Mouse (Mus musculus): ENCODE results near the gene Ccnb1ip1. TPM values are rescaled to one million over a fixed set of nuclear protein-coding genes. Genes with fewer than 3 reads are reported as not detected.
"Not testable (repeated sequence)": the region's sequence is repeated elsewhere in the genome, so short reads cannot be mapped to it uniquely, and the experiment has no call there.

Ccnb1ip1 gene
- polyA plus RNA-seq (2015; fragmentation: Nextera tagmentation; extraction: Ambion mirVana), result not detected in 2 replicates

- Histone ChIP-seq H3K4me3 (peak within 1 kb of the TSS; percentile 54), H3K4me1 (peaks cover 7% of the 10 kb centered on the region; the same call in 1 of the 2 replicates), H3K9ac (peak within 1 kb of the TSS; percentile 76), H3K27me3 (no peaks in the 10 kb centered on the region), H3K9me3 (replicated peaks) (no peaks in the 10 kb centered on the region), H3K36me3 (ENCODE audit: poor library complexity, severe bottlenecking) (peaks cover 18% of the 10 kb centered on the region), H3K4me2 (peak within 1 kb of the TSS; percentile 64), H3K27ac (peak within 1 kb of the TSS; percentile 92)
- peak; percentile 98 for ATAC-seq
- under 1% methylated on average over 42 of the region's 42 CpGs for WGBS
These were observed at the start of gene Ccnb1ip1, which contains the start of gene Parp2 for GRCm38 (mm10) chr14:50807487-50808072. Ccnb1ip1 (minus strand) TSS chr14:50807732. Parp2 (plus strand) TSS chr14:50807841.

DNA sequence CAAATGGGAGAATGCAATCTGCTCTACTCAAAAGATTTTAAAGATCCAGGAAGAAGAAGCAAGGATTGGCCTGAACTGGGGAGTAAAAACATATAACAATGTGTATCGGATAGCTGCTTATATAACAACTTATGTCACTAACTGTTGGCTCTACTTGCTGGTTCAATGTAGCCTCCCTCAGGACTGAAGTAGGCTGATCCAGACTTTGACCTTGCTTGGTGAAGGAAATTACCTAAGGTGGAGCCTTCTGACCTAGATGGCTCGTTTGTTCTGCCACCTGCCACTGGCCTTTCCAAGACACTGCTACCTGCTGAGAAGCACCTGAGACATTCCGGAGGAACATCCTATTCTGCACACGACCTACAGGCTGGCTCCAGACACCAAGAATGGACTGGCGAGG is 48.3 kb upstream of the Ccnb1ip1 start:
- H3K9me3 ChIP-seq (replicated peaks), result no peaks in the 10 kb centered on the region
- no peak overlapping the region for H3K9ac ChIP-seq
- H3K27me3 ChIP-seq, result no peaks in the 10 kb centered on the region
- WGBS, result 86% methylated on average over 5 of the region's 5 CpGs
- H3K4me2 ChIP-seq, result no peak overlapping the region
- 0 out of 2 replicates have a peak, but pooled peaks cover 4% of the 10 kb centered on the region for H3K36me3 ChIP-seq (ENCODE audit: poor library complexity, severe bottlenecking)
- no peaks in the 10 kb centered on the region for H3K4me1 ChIP-seq
- ATAC-seq, result no peak
- no peak overlapping the region for H3K27ac ChIP-seq
- H3K4me3 ChIP-seq, result no peak overlapping the region

GRCm38 (mm10) chr14:50837236-50837635 is 29.7 kb upstream of the Ccnb1ip1 start:
- Histone ChIP-seq H3K4me3 (no peak overlapping the region), H3K36me3 (ENCODE audit: poor library complexity, severe bottlenecking) (no peaks in the 10 kb centered on the region), H3K9ac (no peak overlapping the region), H3K4me1 (no peaks in the 10 kb centered on the region), H3K4me2 (no peak overlapping the region), H3K9me3 (replicated peaks) (no peaks in the 10 kb centered on the region), H3K27me3 (no peaks in the 10 kb centered on the region), H3K27ac (no peak overlapping the region)
- ATAC-seq, result no peak
- 68% methylated on average over 6 of the region's 6 CpGs for WGBS

- Histone ChIP-seq H3K4me3 (no peak overlapping the region), H3K9ac (no peak overlapping the region), H3K27me3 (no peaks in the 10 kb centered on the region), H3K4me2 (no peak overlapping the region), H3K4me1 (no peaks in the 10 kb centered on the region), H3K36me3 (ENCODE audit: poor library complexity, severe bottlenecking) (no peaks in the 10 kb centered on the region), H3K9me3 (replicated peaks) (no peaks in the 10 kb centered on the region), H3K27ac (no peak overlapping the region)
- no peak for ATAC-seq
- WGBS, result 68% methylated on average over 2 of the region's 2 CpGs
These were observed 26.9 kb upstream of the Ccnb1ip1 start for GRCm38 (mm10) chr14:50834435-50834834.

- Histone ChIP-seq H3K9ac (no peak overlapping the region), H3K27ac (no peak overlapping the region), H3K4me3 (no peak overlapping the region), H3K36me3 (ENCODE audit: poor library complexity, severe bottlenecking) (no peaks in the 10 kb centered on the region), H3K4me2 (no peak overlapping the region), H3K27me3 (no peaks in the 10 kb centered on the region), H3K9me3 (replicated peaks) (no peaks in the 10 kb centered on the region), H3K4me1 (no peaks in the 10 kb centered on the region)
- WGBS, result 80% methylated on average over 10 of the region's 10 CpGs
- no peak for ATAC-seq
These were observed 26.4 kb upstream of the Ccnb1ip1 start for GRCm38 (mm10) chr14:50833964-50834363.

DNA sequence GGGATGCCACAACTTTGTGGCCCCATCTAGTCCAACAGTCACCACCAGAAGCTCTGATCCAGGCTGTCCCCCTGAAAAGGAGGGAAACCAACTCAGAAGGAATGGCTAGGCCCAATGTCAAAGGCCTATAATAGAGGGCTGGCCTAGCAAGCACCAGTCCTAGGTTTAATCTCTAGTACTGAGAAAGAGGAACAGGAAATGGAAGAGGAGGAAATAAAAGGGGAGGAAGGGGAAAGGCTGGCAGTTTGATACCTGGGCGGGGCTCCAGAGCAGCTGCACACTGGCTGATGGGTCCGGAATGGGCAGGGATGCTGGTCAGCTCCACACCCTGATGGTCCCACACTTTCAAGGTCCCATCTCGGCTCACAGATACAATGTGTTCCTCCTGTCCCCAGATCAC is 22.3 kb upstream of the Ccnb1ip1 start:
- no peak for ATAC-seq
- no peaks in the 10 kb centered on the region for H3K4me1 ChIP-seq
- H3K27me3 ChIP-seq, result no peaks in the 10 kb centered on the region
- H3K4me2 ChIP-seq, result no peak overlapping the region
- H3K4me3 ChIP-seq, result no peak overlapping the region
- H3K36me3 ChIP-seq (ENCODE audit: poor library complexity, severe bottlenecking), result no peaks in the 10 kb centered on the region
- H3K9me3 ChIP-seq (replicated peaks), result no peaks in the 10 kb centered on the region
- H3K27ac ChIP-seq, result no peak overlapping the region
- 79% methylated on average over 3 of the region's 3 CpGs for WGBS
- H3K9ac ChIP-seq, result no peak overlapping the region

GRCm38 (mm10) chr14:50826579-50826978 is 19.0 kb upstream of the Ccnb1ip1 start:
- Histone ChIP-seq H3K36me3 (ENCODE audit: poor library complexity, severe bottlenecking) (peaks cover 22% of the 10 kb centered on the region), H3K4me1 (no peaks in the 10 kb centered on the region), H3K4me2 (no peak overlapping the region), H3K9ac (no peak overlapping the region), H3K4me3 (no peak overlapping the region), H3K9me3 (replicated peaks) (no peaks in the 10 kb centered on the region), H3K27ac (no peak overlapping the region), H3K27me3 (no peaks in the 10 kb centered on the region)
- 89% methylated on average over 4 of the region's 4 CpGs for WGBS
- ATAC-seq, result no peak

- Histone ChIP-seq H3K36me3 (ENCODE audit: poor library complexity, severe bottlenecking) (peaks cover 45% of the 10 kb centered on the region), H3K27ac (no peak overlapping the region), H3K27me3 (no peaks in the 10 kb centered on the region), H3K9ac (no peak overlapping the region), H3K4me2 (no peak overlapping the region), H3K4me3 (no peak overlapping the region), H3K4me1 (no peaks in the 10 kb centered on the region), H3K9me3 (replicated peaks) (no peaks in the 10 kb centered on the region)
- no peak for ATAC-seq
- WGBS, result 89% methylated on average over 9 of the region's 9 CpGs
These were observed 16.7 kb upstream of the Ccnb1ip1 start for GRCm38 (mm10) chr14:50824219-50824618.

- H3K27me3 ChIP-seq, result no peaks in the 10 kb centered on the region
- no peaks in the 10 kb centered on the region for H3K4me1 ChIP-seq
- H3K4me2 ChIP-seq, result no peak overlapping the region
- H3K27ac ChIP-seq, result no peak overlapping the region
- no peak overlapping the region for H3K4me3 ChIP-seq
- peaks cover 53% of the 10 kb centered on the region for H3K36me3 ChIP-seq (ENCODE audit: poor library complexity, severe bottlenecking)
- no peaks in the 10 kb centered on the region for H3K9me3 ChIP-seq (replicated peaks)
- H3K9ac ChIP-seq, result no peak overlapping the region
- 86% methylated on average over 2 of the region's 2 CpGs for WGBS
- ATAC-seq, result no peak
These were observed 15.7 kb upstream of the Ccnb1ip1 start for GRCm38 (mm10) chr14:50823240-50823639.

DNA sequence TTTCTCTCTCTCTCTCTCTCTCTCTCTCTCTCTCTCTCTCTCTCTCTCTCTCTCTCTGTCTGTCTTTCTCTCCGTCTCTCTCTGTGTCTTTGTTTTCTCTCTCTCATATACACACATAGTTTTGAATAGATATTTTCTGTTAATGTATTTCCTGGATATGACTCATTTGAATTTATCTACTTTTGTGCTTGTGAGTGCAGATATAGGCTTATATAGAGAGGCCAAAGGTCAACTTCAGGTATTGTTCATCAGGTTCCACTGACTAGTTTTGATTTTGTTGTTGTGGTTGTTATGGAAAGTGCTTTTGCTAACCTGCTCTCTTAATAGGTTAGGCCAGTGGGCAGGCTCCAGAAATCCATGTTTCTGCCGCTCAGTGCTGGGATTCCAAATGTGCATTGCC is 5.5 kb upstream of the Ccnb1ip1 start:
- peaks cover 4% of the 10 kb centered on the region; the same call in 1 of the 2 replicates for H3K4me1 ChIP-seq
- WGBS, result 93% methylated on average over 2 of the region's 2 CpGs
- no peak overlapping the region for H3K9ac ChIP-seq
- no peak overlapping the region for H3K4me2 ChIP-seq
- no peak for ATAC-seq
- peaks cover 68% of the 10 kb centered on the region for H3K36me3 ChIP-seq (ENCODE audit: poor library complexity, severe bottlenecking)
- H3K27me3 ChIP-seq, result no peaks in the 10 kb centered on the region
- no peak overlapping the region for H3K4me3 ChIP-seq
- H3K9me3 ChIP-seq (replicated peaks), result no peaks in the 10 kb centered on the region
- no peak overlapping the region for H3K27ac ChIP-seq

- H3K4me2 ChIP-seq, result 0 out of 2 replicates have a peak overlapping the region, but pooled peaks have one; percentile 64
- not testable (repeated sequence) for H3K27me3 ChIP-seq; H3K4me1 ChIP-seq; ATAC-seq; H3K9me3 ChIP-seq (replicated peaks); H3K9ac ChIP-seq; H3K27ac ChIP-seq
- peak overlapping the region; percentile 54; the same call in 1 of the 2 replicates for H3K4me3 ChIP-seq
- H3K36me3 ChIP-seq (ENCODE audit: poor library complexity, severe bottlenecking), result peaks cover 10% of the 10 kb centered on the region
- WGBS, result 81% methylated on average over 5 of the region's 5 CpGs
These were observed 1.1 kb downstream of the Ccnb1ip1 start for GRCm38 (mm10) chr14:50806469-50806868.

GRCm38 (mm10) chr14:50804683-50805082 is 2.8 kb downstream of the Ccnb1ip1 start:
- ATAC-seq, result no peak
- WGBS, result 79% methylated on average over 13 of the region's 13 CpGs

More at GRCm38 (mm10) chr14:50804683-50805082, 2.8 kb downstream of the Ccnb1ip1 start:
- Histone ChIP-seq H3K36me3 (ENCODE audit: poor library complexity, severe bottlenecking) (no peaks in the 10 kb centered on the region), H3K4me3 (no peak overlapping the region), H3K27me3 (no peaks in the 10 kb centered on the region), H3K9ac (no peak overlapping the region), H3K9me3 (replicated peaks) (no peaks in the 10 kb centered on the region), H3K27ac (no peak overlapping the region), H3K4me1 (peaks cover 7% of the 10 kb centered on the region; the same call in 1 of the 2 replicates), H3K4me2 (no peak overlapping the region)

Data from forebrain, embryonic 13.5 days (tissue).